Mouse (Mus musculus) heart, postnatal 25 days (tissue): ENCODE measurements at regions not wholly inside any gene's neighbourhood (a gene's known extent, or its start where the extent isn't known, plus 50 kb on each side); places are given as distances from the start of the nearest gene placed in this dataset.

Experiments used
- DNase-seq: peaks from one replicate; pipeline ENCODE4 v3.0.0; 2022; ENCODE audit warnings: low spot score
- intact Hi-C: fragments of 180-260 bp; cut with DNase I; formaldehyde crosslinking; loops from one replicate; pipeline ENCODE4 v1.15.1; 2025

GRCm38 (mm10) chr10:98684707-98685106, 229.5 kb upstream of the Atp2b1 start:
- intact Hi-C loops = loop anchor here (5.0 kb wide), 1 partner anchor 228 kb away; the partner anchor contains the start of gene Atp2b1
- no peak for DNase-seq

- intact Hi-C loops = no loop called here
- DNase-seq = no peak
These were observed 228.5 kb upstream of the Atp2b1 start for GRCm38 (mm10) chr10:98685739-98686138.

GRCm38 (mm10) chr10:98686370-98686769, 227.8 kb upstream of the Atp2b1 start:
- DNase-seq = no peak
- intact Hi-C loops = no loop called here

GRCm38 (mm10) chr10:98691816-98692215, 222.4 kb upstream of the Atp2b1 start:
- DNase-seq = no peak
- intact Hi-C loops = no loop called here

GRCm38 (mm10) chr10:98694690-98695370, 219.4 kb upstream of the Atp2b1 start:
- no peak for DNase-seq
- intact Hi-C loops = no loop called here

- no peak for DNase-seq
- intact Hi-C loops = no loop called here
These were observed 218.9 kb upstream of the Atp2b1 start for GRCm38 (mm10) chr10:98695371-98695725.

- intact Hi-C loops = no loop called here
- no peak for DNase-seq
These were observed 216.3 kb upstream of the Atp2b1 start for GRCm38 (mm10) chr10:98697866-98698265.

- no peak for DNase-seq
- intact Hi-C loops = no loop called here
These were observed 214.6 kb upstream of the Atp2b1 start for GRCm38 (mm10) chr10:98699579-98699978.

- DNase-seq = no peak
- intact Hi-C loops = no loop called here
These were observed 213.8 kb upstream of the Atp2b1 start for GRCm38 (mm10) chr10:98700407-98700806.

GRCm38 (mm10) chr10:98701285-98701684, 212.9 kb upstream of the Atp2b1 start:
- intact Hi-C loops = no loop called here
- no peak for DNase-seq

GRCm38 (mm10) chr10:98702470-98703215, 211.6 kb upstream of the Atp2b1 start:
- DNase-seq = no peak
- intact Hi-C loops = no loop called here

- intact Hi-C loops = no loop called here
- no peak for DNase-seq
These were observed 210.4 kb upstream of the Atp2b1 start for GRCm38 (mm10) chr10:98703642-98704293.

GRCm38 (mm10) chr10:98704559-98704958, 209.6 kb upstream of the Atp2b1 start:
- intact Hi-C loops = no loop called here
- DNase-seq = no peak

- DNase-seq = no peak
- intact Hi-C loops = no loop called here
These were observed 196.3 kb upstream of the Atp2b1 start for GRCm38 (mm10) chr10:98717856-98718255.

GRCm38 (mm10) chr10:98718706-98719105, 195.5 kb upstream of the Atp2b1 start:
- intact Hi-C loops = no loop called here

GRCm38 (mm10) chr10:98720256-98721005, 193.8 kb upstream of the Atp2b1 start:
- intact Hi-C loops = no loop called here
- no peak for DNase-seq

More at GRCm38 (mm10) chr10:98718706-98719105, 195.5 kb upstream of the Atp2b1 start:
- no peak for DNase-seq

- intact Hi-C loops = no loop called here
- DNase-seq = no peak
These were observed 189.1 kb upstream of the Atp2b1 start for GRCm38 (mm10) chr10:98725110-98725509.

GRCm38 (mm10) chr10:98727130-98727529, 187.1 kb upstream of the Atp2b1 start:
- intact Hi-C loops = no loop called here
- DNase-seq = no peak

GRCm38 (mm10) chr10:98728396-98729030, 185.7 kb upstream of the Atp2b1 start:
- DNase-seq = no peak
- intact Hi-C loops = no loop called here
